Mouse (Mus musculus) small intestine, adult 2 months (tissue): Measurements from ENCODE around the gene Supt5.

Source experiments
- CTCF ChIP-seq: fragments of 200-500 bp; IDR thresholded peaks from 2 replicates; pipeline ENCODE4 v1.5.1; 2012; ENCODE audit warnings: low read depth, mild to moderate bottlenecking, control low read depth, inconsistent platforms, low read length, moderate library complexity, mixed read lengths; ENCODE audit not compliant: insufficient replicate concordance, insufficient read length; ENCODE audit errors: extremely low read depth
- POLR2A ChIP-seq: fragments of 200-500 bp; IDR thresholded peaks from 2 replicates; pipeline ENCODE4 v1.6.1; 2012; ENCODE audit warnings: low read depth, mild to moderate bottlenecking, control low read depth, inconsistent platforms, low read length, moderate library complexity

DNA sequence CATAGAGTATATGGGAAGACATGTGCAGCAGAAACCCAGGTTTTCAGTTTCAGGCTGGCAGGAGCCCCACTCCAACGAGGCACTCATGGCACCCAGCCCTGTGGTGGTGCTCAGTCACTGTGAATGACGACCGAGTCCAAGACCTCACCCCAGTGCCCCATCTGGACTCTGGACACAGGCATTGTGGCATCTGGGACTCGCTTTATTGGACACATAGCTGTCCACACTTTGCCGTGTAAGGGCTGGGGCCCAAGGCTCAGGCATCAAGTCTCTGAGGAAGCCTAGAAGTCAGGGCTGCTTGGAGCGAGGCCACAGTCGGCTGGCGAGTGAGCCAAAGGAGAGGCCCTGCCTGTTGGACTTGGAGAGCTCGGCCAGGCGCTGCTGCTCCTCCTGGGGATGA lies 32.9 kb downstream of the Supt5 start:
- TF ChIP-seq CTCF (no peak), POLR2A (no peak)
